Mouse (Mus musculus) kidney, adult 9 months (tissue): ENCODE measurements around the gene Sec24b.

Experiments
- DNase-seq: peaks from one replicate; pipeline ENCODE4 v3.0.0; 2022

Gene Sec24b

DNA sequence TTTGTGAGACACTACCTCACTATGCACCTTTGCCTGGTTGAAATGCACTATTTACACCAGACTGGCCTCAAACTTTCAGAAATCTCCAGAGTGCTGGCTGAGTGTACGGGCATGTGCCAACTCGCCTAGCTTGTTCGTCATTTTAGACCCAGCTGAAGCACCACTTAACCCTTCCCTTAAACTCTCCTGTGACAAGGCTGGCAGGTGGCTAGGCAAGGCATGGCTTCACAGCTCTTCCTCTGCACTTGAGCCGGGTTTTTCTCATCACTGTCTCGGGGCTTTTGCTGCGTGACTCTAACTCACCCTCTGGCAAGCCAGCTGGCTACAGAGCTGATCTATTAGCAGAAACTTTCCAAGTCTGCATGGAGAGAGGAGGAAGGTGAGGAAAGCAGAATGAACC lies 6.8 kb downstream of the Sec24b start:
- DNase-seq: no peak

DNA sequence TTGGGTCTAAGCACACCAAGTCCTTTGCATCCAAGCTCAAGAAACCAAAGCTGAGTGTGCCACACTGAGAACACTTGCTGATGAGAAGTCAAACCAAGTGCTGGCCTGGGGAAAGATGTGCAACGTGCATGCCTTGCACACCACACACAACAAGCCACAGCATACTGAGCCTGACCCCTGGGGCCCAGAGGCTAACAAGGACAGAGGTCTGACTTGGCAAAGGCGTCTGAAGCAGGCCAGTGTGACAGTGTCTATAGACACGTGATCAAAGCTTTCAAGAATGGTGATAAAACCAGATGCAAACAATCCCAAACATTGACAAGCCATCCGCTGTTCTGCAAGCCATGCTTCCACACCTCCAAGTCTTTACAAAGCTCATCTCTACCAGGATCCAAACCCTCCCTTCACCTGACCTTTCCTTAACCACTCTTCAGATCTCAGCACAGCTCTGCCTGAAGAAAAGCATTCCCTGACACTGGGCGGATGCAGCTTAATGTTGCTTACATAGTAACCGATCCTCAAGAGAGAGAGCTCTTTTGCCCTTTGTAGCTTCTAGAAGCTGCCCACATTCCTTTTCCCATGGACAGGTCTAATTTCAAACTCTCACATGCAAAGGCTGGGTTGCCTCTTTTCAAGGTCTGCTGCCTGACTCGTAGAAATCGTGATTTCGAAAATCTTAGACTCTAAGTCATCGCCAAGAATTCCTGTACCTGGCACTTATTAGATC lies 7.8 kb downstream of the Sec24b start:
- DNase-seq: peak; percentile 57

DNA sequence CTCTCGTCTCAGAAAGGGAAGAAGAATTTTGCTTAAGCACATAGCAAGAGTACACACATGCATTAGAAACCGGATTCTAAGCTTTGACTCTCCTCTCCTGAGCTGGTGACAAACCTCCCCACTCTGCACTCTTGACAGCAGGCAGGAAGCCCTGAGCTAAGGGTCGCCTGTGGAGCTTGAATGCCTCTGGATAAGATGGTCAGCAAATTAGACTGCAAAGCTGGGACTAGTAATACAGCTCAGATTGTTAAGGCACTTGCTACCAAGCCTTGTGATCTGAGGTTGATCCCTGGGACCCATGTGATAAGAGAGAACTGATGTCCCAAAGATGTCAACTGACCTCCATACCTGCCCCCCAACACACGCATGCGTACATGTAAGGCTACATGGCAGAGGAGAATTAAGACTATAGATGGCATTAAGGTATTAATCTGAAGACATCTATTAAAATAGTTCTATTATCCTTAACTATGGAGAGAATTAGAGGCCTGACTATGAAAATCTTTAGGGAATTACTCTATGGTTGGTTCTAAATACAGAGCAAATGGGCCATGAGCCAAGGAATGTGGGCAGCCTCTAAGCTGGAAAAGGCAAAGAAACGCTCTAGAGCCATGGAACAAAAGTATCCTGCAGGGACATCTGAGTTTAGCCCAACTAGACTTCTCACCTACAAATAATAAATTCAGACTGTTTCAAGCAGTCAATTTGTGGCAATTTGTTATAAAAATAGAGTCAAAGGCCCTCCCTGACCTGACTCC lies 8.6 kb downstream of the Sec24b start:
- no peak for DNase-seq

DNA sequence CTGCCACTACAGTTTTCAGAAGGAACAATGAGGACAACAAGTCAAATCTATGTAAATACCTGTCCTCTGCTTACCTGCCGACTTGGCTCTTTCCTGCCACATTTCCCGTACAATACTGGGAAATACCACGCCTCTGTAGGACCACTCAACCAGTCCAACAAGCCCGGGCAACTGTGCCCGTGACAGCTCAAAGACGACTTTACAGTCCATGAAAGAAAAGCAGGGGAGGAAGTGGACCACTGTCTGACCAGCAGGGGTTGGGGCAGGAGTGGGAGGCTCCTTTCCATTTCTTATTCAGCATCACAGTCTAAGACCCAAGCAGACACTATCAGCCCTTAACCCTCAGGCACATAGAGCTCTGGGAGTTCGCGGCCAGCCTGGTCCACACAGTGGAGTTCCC lies 9.2 kb downstream of the Sec24b start:
- DNase-seq: no peak

DNA sequence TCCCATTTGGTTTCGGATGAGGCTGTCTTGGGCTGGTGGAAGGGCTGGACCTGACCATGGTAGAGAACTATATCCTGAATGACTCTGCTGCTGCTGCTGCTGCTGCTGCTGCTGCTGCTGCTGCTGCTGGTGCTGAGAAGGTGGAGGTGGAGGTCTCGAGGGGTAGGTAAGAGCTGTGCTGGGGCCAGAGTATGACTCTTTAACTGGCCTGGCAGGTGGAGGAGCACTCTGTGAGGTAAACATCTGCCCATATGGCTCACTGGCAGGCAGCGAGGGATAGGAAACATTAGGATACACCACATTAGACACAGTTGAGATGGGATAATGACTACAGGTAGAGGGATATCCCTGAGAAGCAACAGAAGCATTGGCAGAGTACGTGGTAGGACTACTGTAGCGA lies 20.6 kb downstream of the Sec24b start:
- DNase-seq: no peak

DNA sequence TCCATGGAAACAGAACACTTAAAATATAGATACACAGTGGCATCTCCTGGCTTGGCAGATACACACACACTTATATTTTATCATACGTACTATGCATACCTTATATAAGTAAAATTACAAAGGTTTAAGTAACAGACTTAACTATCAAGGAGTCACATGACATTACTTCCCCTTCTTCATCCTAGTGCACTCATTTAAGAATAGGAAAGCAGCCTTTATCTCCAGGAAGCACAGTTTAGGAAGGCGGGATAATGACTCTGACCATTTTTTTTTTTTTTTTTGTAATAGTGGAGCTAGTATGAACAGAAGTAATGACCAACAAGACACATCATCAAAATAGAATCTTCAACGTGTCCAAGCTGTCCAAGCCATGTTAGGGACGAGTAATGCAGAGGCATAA lies 21.3 kb downstream of the Sec24b start:
- DNase-seq: no peak

DNA sequence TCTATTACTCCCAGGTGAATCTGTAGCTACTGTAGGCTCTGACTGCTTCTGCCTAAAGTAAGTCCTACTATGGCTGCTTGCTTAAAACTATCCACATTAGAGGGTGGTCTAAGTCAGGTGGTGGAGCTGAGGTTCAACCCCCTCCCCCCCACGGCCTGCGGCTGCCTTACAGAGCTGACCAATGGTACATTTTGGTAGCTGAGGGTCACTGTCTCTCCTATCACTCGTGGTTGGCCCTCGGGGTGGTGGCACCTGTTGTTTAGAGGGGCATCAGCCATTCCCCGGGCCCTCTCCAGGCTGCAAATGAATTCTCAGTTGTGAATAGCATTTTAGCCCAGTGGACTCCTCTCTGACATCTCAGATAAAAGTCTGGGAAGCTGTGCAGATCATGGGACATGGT lies 32.6 kb downstream of the Sec24b start:
- DNase-seq: no peak

DNA sequence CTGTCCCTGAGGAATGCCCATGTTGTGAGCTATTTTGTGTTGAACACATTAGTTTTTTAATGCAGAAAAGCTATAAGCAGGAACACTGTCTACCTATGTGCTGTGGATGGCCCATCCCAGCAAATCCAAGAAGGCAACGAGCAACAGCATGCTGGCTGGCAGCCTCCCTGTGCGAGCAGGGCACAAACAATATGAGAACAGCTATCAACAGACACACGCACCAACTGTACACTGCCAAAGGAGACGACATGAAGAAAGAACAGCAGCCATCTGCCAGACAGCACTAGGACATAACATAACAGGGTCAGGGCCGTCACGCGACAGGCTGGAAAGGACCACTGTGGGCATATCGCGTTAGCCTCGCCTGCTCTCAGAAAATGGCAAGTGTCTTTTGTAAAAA lies 35.2 kb downstream of the Sec24b start:
- no peak for DNase-seq

DNA sequence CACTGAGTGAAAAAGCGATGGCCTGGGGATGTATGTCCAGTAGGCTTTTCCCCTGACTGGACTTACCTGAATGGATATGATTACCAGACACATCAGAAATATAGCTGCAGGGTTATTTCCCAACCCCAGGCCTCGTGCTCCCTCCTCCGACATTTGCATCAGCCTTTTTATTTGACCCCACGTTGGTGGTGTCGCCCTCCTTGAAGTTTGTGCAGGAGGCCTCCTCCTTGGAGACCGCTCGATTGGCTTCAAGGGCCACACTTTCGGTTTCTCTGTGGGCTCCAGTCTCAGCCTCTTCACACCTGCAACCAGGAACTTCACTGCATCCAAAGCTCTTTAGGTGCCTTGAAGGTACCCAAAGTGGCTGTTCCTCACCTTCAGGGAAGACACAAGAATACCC lies 35.8 kb downstream of the Sec24b start:
- no peak for DNase-seq

DNA sequence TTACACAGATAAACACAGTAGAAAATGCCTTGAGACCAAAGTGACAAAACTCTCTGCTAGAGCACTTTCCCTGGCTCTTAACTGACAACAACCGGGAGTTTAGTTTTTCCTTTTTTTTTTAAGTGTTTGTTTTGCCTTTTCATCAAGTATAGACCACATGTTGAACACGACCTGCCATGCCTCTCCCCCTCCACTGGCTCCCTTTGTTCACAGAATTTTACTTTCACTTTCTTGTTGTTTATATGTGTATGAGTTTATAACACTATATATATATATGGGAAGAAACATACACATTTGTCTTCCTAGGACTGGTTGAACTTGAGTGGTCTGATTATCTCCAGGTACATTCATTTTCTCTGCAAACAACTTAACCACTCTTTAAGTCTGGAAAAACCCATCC lies 48.4 kb downstream of the Sec24b start:
- DNase-seq: no peak

DNA sequence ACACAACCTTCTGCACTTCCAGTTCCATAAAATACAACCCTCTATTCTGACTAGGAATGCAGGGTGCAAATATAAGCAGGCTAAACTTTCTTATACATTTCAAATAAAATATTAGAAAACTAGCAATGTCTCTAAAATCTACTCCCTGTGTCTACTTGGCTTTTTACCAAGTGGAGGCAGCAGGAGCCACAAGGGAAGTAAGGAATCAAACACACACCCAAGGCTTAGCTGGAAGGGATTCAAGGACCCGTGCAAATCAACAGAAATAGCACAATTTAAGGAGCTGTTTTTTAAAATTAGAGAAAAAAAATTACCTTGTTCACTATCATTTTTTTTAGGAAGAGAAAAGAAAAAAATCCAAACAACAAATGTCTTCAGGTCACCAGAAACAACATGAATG lies 50.1 kb downstream of the Sec24b start:
- DNase-seq: no peak

DNA sequence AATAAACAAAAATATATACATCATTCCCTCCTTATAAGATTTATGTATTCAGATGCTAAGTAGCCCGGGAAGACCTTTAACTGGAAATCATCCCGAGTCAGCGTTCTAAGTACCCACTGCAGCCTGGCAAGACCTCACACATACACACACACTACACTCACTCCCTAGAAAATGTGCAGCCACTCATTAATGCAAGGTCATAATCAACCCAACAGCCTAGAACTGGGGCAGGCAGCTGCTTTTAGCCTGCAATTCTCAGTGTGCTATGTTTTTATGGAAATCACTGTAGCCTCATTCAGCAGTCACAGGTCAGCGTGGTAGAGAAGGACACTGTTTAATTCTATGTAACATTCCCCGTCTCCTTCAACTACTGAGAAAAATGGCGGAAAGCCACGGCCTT lies 55.2 kb downstream of the Sec24b start:
- DNase-seq: peak; percentile 21

DNA sequence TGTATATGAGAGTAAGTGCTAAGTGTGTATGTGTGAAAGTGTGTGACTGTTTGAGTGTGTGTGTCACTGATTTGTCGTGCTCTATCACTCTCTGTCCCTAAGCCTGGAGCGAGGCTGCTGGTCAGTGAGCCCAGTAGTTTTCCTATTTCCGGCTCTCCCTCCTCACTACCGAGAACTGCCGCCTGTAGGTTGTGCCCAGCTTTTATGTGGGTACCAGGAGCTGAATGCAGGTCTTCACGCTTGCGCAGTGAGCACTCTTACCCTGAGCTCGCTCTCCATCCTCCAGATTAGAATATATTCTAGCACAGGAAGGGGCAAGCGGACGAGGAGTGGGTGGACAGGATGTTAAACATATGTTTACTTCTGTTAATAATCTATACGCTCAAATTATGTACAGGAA lies 60.4 kb downstream of the Sec24b start:
- no peak for DNase-seq

DNA sequence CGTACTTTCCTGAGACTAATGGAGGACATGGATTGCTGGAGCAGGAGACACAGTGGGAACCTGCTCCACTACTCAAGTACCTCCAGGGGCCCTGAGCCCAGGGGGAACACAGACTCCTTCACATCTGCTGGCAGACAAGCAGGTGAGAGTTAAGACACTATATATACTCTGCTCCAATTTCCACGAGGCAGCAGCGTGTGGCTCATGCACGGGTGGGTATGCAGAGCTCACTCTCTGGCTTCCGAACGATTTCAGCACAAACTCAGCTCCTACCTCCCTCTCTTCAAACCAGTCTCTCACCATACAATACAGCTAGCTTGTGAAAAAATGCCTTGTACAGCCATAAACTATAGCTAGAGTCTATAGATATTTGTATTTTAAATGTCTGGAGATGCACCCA lies 62.8 kb downstream of the Sec24b start:
- no peak for DNase-seq

DNA sequence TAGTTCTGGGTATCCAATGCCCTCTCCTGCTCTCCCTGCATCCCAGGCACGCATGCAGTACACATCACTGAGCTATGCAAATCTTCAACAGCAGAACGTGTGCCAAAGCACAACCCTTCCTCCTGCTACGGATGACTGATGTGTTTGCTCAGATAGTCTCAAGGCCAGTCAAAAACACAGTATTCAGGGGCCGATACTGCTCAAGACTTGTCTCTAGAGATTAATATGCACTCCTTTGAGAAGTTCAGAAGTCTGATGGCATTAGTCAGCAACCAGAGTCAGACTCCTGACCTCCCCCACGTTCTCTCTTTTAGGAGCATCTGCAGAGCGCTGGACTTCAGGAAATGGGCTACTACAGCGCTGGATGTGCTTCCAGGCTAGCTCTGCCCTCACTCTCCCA lies 63.4 kb downstream of the Sec24b start:
- DNase-seq: no peak

DNA sequence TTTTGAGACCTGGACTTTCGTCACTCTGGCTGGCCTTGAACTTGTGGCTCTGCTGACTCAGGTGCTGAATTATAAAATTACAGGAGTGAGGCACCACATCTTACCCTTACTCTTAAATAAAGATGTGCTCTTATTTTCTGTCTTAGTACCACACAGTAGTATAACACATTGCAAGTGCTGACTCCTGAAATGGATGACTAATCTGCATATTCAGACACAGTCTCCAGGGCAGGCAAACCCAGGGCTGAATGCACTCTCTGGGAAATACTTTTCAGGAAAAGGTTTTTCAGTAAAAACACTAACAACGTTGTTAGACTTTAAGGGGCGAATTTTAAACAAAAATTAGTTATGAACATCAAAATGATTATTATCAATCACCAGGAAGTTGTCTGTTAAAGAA lies 64.0 kb downstream of the Sec24b start:
- DNase-seq: no peak

DNA sequence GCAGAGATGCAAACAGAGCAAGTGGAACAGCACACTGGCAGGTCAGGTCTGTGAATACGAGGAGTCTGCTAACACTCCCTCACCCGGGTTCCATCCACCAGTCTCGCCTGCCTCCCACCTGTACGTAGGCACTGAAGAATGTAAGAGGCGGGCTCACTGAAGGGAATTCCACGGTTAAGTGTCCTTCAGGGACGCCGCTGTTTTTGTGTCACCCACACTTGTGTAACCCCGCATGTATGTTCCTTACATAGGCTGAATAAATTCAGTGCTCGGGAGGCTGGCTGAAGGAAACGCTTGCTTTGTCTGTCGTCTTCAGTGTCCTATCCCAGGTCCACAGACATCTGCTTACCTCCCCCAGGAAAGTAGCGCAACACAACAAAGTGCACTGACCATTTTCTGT lies 74.1 kb downstream of the Sec24b start:
- no peak for DNase-seq

DNA sequence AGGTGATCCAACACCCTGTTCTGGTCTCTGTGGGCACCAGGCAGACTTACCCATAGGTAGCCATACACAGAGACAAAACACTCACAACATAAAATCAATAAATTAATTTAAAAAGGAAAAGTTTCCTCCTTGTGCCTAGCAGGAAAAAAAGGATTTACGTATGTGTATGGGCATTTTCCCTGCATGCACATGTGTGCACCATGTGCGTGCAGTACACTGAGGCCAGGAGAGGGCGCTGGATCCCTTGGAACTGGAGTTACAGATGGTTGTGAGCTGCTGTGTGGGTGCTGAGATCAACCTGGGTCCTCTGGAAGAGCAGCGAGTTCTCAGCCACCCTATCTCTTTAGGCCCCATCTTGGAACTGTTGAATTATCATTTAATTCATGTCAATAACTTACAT lies 76.0 kb downstream of the Sec24b start:
- no peak for DNase-seq

DNA sequence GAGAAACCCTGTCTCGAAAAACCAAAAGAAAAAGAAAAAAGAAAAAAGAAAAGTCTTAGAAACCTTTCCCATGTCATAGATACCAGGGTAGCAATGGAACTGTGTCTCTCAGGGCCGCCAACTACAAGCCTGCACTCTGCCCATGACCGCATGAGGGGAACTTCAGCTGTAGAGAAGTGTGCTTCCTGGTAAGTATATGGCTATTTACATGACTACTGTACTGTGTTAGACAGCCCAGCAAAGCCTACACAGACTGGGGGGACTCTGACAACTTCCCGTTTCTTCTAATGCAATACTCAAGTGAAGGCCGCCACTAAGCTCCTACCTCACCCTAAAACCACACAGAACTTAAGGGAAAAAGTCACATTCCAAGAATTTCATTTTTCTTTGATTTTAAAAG lies 76.6 kb downstream of the Sec24b start:
- no peak for DNase-seq

DNA sequence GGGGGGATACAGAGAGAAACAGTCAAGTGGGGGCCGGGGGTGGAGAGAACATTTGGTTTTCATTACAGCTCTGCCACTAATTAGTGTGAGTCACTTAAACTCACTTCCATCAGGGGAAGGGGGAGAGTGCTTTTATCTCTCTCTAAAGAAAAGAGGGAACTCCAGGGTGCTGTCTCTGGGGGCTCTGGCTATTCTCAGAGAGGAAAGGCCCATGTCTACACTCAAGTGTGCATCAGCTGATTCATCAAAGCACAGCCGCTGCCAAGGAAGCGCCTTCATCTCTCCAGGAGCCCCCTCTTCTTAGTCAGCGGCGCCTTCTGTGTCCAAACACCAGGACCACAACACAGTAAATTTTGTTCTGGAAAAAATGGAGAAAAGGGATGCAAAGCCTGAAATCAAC lies 79.1 kb downstream of the Sec24b start:
- DNase-seq: no peak

DNA sequence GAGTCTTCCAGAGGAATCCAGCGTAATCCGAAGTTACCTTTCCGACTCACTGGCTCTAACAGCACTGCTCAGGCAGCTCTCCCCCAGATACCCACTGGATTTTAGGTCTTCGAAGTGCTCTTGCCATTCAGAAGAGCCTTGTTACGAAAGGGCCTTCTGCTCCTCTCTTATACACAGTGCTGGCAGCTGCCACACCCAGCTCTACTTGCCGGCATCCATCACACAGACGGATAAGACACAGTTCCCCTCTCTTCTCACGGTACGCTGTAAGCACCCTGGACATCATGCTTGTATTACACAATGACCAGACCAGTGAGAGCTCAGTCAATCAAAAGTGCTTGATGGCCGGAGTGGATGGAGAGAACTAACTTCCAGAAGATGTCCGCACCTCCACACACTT lies 79.6 kb downstream of the Sec24b start:
- no peak for DNase-seq

DNA sequence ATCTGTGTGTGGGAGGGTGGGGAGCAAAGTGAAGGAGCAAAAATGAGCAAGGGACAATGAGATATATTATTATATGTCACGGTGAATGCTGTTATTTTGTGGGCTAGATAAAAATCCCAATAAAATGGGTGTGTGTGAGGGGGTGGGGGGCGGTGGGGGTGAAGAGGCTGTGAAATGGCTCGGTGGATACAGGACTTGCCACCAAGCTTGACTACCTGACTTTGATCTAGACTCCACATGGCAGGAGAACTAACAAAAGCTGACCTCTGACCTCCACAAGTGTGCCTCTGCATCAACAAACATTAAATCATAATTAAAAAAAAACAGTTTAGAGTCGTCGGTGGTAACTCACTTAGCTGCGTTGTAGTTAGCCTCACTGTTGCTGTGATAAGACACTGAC lies 81.8 kb downstream of the Sec24b start:
- no peak for DNase-seq

DNA sequence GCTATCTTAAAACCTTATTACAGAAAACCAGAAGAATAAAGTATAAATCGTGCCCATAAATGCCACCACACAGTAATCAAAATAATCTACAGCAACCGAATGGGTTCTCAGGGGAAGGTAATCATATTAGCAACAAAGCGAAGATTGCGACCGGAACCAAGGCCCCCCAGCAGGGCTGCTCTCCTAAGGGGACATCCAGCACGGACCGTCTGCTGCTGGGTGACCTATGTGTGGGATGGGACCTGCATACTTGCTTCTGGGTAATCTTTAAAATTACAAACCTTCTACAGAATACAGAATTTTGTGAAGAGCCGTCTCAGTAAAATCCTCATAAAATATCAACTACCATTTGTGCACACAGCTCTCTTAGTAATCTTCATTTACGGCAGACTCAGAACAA lies 82.6 kb downstream of the Sec24b start:
- no peak for DNase-seq

DNA sequence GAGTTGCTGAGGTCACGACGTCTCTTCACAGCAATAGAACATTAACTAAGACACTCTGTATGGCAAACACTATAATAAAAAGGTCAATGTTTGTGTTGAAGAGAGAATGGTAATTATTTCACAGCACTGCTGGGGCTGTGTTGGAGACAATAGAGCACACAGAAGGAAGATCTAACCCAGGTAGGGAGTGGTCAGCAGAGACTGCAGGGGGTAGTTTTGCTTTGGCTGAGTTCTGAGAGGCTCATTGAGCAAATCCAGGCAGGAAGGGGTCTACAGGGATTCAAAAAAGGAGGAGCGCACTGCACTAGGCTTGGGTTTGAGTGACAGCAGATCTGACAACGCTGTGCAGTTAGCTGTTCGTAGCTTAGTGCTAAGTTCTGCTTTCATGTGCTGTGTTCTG lies 85.0 kb downstream of the Sec24b start:
- DNase-seq: no peak
